Mouse (Mus musculus) CH12.LX (cell line): ENCODE measurements at regions not wholly inside any gene's neighbourhood (a gene's known extent, or its start where the extent isn't known, plus 50 kb on each side); places are given as distances from the start of the nearest gene placed in this dataset.

ENCODE experiments used
- DNase-seq: peaks from one replicate; pipeline ENCODE4 v3.0.0-alpha.2; 2013; ENCODE audit errors: extremely low read depth
- H3K27ac ChIP-seq: 2 replicates; pipeline ENCODE4 v1.5.1; 2012; ENCODE audit warnings: low read depth, mild to moderate bottlenecking, control low read depth, moderate library complexity; ENCODE audit not compliant: insufficient read depth
- H3K27me3 ChIP-seq: replicated peaks from 2 replicates; pipeline ENCODE3; 2012; ENCODE audit warnings: inconsistent platforms
- H3K36me3 ChIP-seq, 2 experiments: replicated peaks in 1 of 2; 2 replicates each; pipeline versions ENCODE3 to v1.6.1; 2012; ENCODE audit warnings: inconsistent platforms in 1 of 2, low read length in 1 of 2, mild to moderate bottlenecking in 1 of 2, mixed read lengths in 1 of 2, moderate library complexity in 1 of 2; ENCODE audit not compliant: control insufficient read depth in 1 of 2, insufficient read depth in 1 of 2
- H3K4me1 ChIP-seq, 2 experiments: 2 replicates each; pipeline ENCODE4 v1.6.1; 2012; ENCODE audit warnings: inconsistent platforms in 1 of 2, moderate library complexity in 1 of 2; ENCODE audit not compliant: insufficient read depth in 2 of 2, control insufficient read depth in 1 of 2
- H3K4me2 ChIP-seq: 2 replicates; pipeline ENCODE4 v1.6.1; 2012; ENCODE audit warnings: low read depth, mild to moderate bottlenecking, control low read depth; ENCODE audit not compliant: poor library complexity, insufficient read depth, severe bottlenecking
- H3K4me3 ChIP-seq, 3 experiments: fragments of 150-350 bp in 1 of 3; sonication (generic) in 1 of 3; replicated peaks in 1 of 3; 2 replicates each; pipeline versions ENCODE3 to v1.5.1; 2011 to 2012; ENCODE audit warnings: low read depth in 2 of 3, low read length in 2 of 3, mild to moderate bottlenecking in 2 of 3, moderate library complexity in 2 of 3, control low read depth in 1 of 3, improper control_type of control experiment in 1 of 3, inconsistent platforms in 1 of 3, mixed read lengths in 1 of 3; ENCODE audit not compliant: poor library complexity in 1 of 3
- H3K79me2 ChIP-seq: replicated peaks from 2 replicates; pipeline ENCODE4 v1.6.1; 2012; ENCODE audit warnings: mild to moderate bottlenecking, moderate library complexity; ENCODE audit not compliant: control insufficient read depth, poor library complexity, insufficient read depth, severe bottlenecking; ENCODE audit errors: extremely low read depth
- H3K9ac ChIP-seq: 2 replicates; pipeline ENCODE4 v1.6.1; 2012; ENCODE audit warnings: low read depth, mild to moderate bottlenecking, control low read depth, moderate library complexity; ENCODE audit not compliant: insufficient read depth
- H3K9me3 ChIP-seq: replicated peaks from 2 replicates; pipeline ENCODE3; 2012; ENCODE audit warnings: low read length, inconsistent platforms, mixed read lengths
- CHD2 ChIP-seq: IDR thresholded peaks from 2 replicates; pipeline ENCODE4 v1.6.1; 2011; ENCODE audit warnings: low read length, improper control_type of control experiment
- ELF1 ChIP-seq: IDR thresholded peaks from 2 replicates; pipeline ENCODE4 v1.6.1; 2014; ENCODE audit warnings: low read depth, mild to moderate bottlenecking, inconsistent platforms, low read length, improper control_type of control experiment
- ETS1 ChIP-seq: conservative IDR thresholded peaks from 2 replicates; pipeline ENCODE4 v1.6.1; 2012; ENCODE audit warnings: low read depth, mild to moderate bottlenecking, inconsistent platforms, low read length, improper control_type of control experiment, moderate library complexity
- GABPA ChIP-seq: IDR thresholded peaks from 2 replicates; pipeline ENCODE4 v1.6.1; 2012; ENCODE audit warnings: low read depth, low read length, improper control_type of control experiment, inconsistent platforms; ENCODE audit not compliant: insufficient replicate concordance
- IRF4 ChIP-seq: IDR thresholded peaks from 2 replicates; pipeline ENCODE4 v1.6.1; 2014; ENCODE audit warnings: low read depth, mild to moderate bottlenecking, inconsistent platforms, low read length, improper control_type of control experiment
- JUND ChIP-seq: conservative IDR thresholded peaks from 2 replicates; pipeline ENCODE4 v1.6.1; 2011; ENCODE audit warnings: low read depth, low read length, improper control_type of control experiment
- MAFK ChIP-seq: IDR thresholded peaks from 2 replicates; pipeline ENCODE4 v1.6.1; 2011; ENCODE audit warnings: low read length, improper control_type of control experiment; ENCODE audit not compliant: insufficient replicate concordance
- MAX ChIP-seq: IDR thresholded peaks from 2 replicates; pipeline ENCODE4 v1.6.1; 2011; ENCODE audit warnings: low read length, improper control_type of control experiment
- MEF2A ChIP-seq: IDR thresholded peaks from 2 replicates; pipeline ENCODE4 v1.6.1; 2014; ENCODE audit warnings: low read depth, mild to moderate bottlenecking, inconsistent platforms, low read length, improper control_type of control experiment, borderline replicate concordance
- MYC ChIP-seq: IDR thresholded peaks from 2 replicates; pipeline ENCODE4 v1.6.1; 2011; ENCODE audit warnings: low read depth, mild to moderate bottlenecking, improper control_type of control experiment, low read length
- NELFE ChIP-seq: IDR thresholded peaks from 2 replicates; pipeline ENCODE4 v1.6.1; 2011; ENCODE audit warnings: low read depth, low read length, improper control_type of control experiment
- NRF1 ChIP-seq: IDR thresholded peaks from 2 replicates; pipeline ENCODE4 v1.6.1; 2014; ENCODE audit warnings: low read depth, mild to moderate bottlenecking, inconsistent platforms, low read length, improper control_type of control experiment, moderate library complexity
- PAX5 ChIP-seq: IDR thresholded peaks from 2 replicates; pipeline ENCODE4 v1.6.1; 2012; ENCODE audit warnings: low read length, inconsistent platforms, mixed read lengths
- POLR2A ChIP-seq: IDR thresholded peaks from 2 replicates; pipeline ENCODE4 v1.6.1; 2011; ENCODE audit warnings: low read depth, mild to moderate bottlenecking, improper control_type of control experiment, low read length
- POLR2AphosphoS2 ChIP-seq: IDR thresholded peaks from 2 replicates; pipeline ENCODE4 v1.6.1; 2011; ENCODE audit warnings: low read depth, low read length, improper control_type of control experiment
- RCOR1 ChIP-seq: conservative IDR thresholded peaks from 2 replicates; pipeline ENCODE4 v1.6.1; 2012; ENCODE audit warnings: low read depth, mild to moderate bottlenecking, inconsistent platforms, low read length, improper control_type of control experiment
- SIN3A ChIP-seq: IDR thresholded peaks from 2 replicates; pipeline ENCODE4 v1.6.1; 2012; ENCODE audit warnings: low read length, improper control_type of control experiment, inconsistent platforms
- USF1 ChIP-seq: IDR thresholded peaks from 2 replicates; pipeline ENCODE4 v1.6.1; 2014; ENCODE audit warnings: low read depth, mild to moderate bottlenecking, inconsistent platforms, low read length, improper control_type of control experiment
- ZC3H11A ChIP-seq: IDR thresholded peaks from 2 replicates; pipeline ENCODE4 v1.6.1; 2012; ENCODE audit warnings: low read depth, mild to moderate bottlenecking, inconsistent platforms, low read length, improper control_type of control experiment
- ZKSCAN1 ChIP-seq: IDR thresholded peaks from 2 replicates; pipeline ENCODE4 v1.6.1; 2012; ENCODE audit warnings: low read depth, inconsistent platforms, low read length, improper control_type of control experiment, borderline replicate concordance
- ZMIZ1 ChIP-seq: IDR thresholded peaks from 2 replicates; pipeline ENCODE4 v1.6.1; 2012; ENCODE audit warnings: low read depth, mild to moderate bottlenecking, inconsistent platforms, low read length, improper control_type of control experiment
- ZNF384 ChIP-seq: IDR thresholded peaks from 2 replicates; pipeline ENCODE4 v1.6.1; 2012; ENCODE audit warnings: low read depth, low read length, improper control_type of control experiment, inconsistent platforms
- dilution Hi-C: fragments of 300-500 bp; cut with MboI; formaldehyde crosslinking; loops from 2 replicates; pipeline ENCODE4 v1.14.3; 2020; ENCODE audit warnings: low sequenced_read_pairs; ENCODE audit not compliant: extremely low pct_unique_long_range_greater_than_20kb, extremely low pct_ligation_motif_present
- in situ Hi-C: fragments of 300-500 bp; cut with MboI; formaldehyde crosslinking; loops from 3 replicates; pipeline ENCODE4 v1.14.3; 2019; ENCODE audit warnings: low sequenced_read_pairs, low pct_ligation_motif_present, low pct_unique_long_range_greater_than_20kb, mixed read lengths

DNA sequence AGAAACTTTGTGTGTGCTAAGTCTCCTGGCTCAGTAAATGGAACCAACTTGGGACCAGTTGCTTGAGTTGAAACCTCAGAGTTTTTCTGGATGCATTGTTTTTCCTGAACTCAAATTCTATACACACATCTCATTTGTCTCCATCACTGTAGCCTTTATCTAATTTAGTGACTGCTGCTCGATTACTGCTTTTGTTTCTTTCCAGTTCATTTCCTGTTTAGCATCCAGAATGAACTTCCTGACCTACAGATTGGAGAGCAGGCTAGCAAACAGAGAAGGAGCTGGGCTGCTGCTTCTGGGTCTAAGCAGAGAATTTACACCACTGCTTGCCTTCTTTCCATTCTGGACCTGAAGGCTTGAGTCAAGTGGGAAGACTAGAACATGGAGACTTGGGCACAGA is 60.9 kb upstream of the Nbea start:
- no peak for DNase-seq
- no peaks in the 10 kb centered on the region for H3K79me2 ChIP-seq
- H3K27ac ChIP-seq = no peak overlapping the region
- H3K4me3 ChIP-seq = no peak overlapping the region
- no peaks in the 10 kb centered on the region for H3K36me3 ChIP-seq
- H3K4me1 ChIP-seq = no peaks in the 10 kb centered on the region
- in situ Hi-C loops = no loop called here
- TF ChIP-seq ZNF384 (no peak), RCOR1 (no peak), GABPA (no peak), POLR2A (no peak), JUND (no peak), ZKSCAN1 (no peak), NRF1 (no peak), POLR2AphosphoS2 (no peak), USF1 (no peak), CHD2 (no peak), IRF4 (no peak), MYC (no peak), PAX5 (no peak), ZC3H11A (no peak), MAX (no peak), ELF1 (no peak), SIN3A (no peak)
- H3K9ac ChIP-seq = no peak overlapping the region
- H3K9me3 ChIP-seq = peaks cover 48% of the 10 kb centered on the region
- no peak overlapping the region for H3K4me2 ChIP-seq
- dilution Hi-C loops = no loop called here
- no peaks in the 10 kb centered on the region for H3K27me3 ChIP-seq

GRCm38 (mm10) chr3:56238228-56238627 is 54.7 kb upstream of the Nbea start:
- H3K4me3 ChIP-seq = no peak overlapping the region
- no peaks in the 10 kb centered on the region for H3K27me3 ChIP-seq
- in situ Hi-C loops (no loop called here), dilution Hi-C loops (no loop called here)
- no peaks in the 10 kb centered on the region for H3K36me3 ChIP-seq
- no peak overlapping the region for H3K9ac ChIP-seq
- TF ChIP-seq JUND (no peak), NELFE (no peak), ZKSCAN1 (no peak), ETS1 (no peak), ZMIZ1 (no peak), MAFK (no peak), MEF2A (no peak)
- H3K4me2 ChIP-seq = no peak overlapping the region
- DNase-seq = no peak
- no peaks in the 10 kb centered on the region for H3K4me1 ChIP-seq
- peaks cover 54% of the 10 kb centered on the region for H3K9me3 ChIP-seq
- H3K79me2 ChIP-seq = no peaks in the 10 kb centered on the region
- H3K27ac ChIP-seq = no peak overlapping the region
